Mouse (Mus musculus) bone marrow, adult 2 months (tissue): ENCODE results near the gene Fyco1.

Experiments
- CTCF ChIP-seq: fragments of 200-500 bp; IDR thresholded peaks from 2 replicates; pipeline ENCODE4 v1.5.1; 2011; ENCODE audit warnings: low read length, control low read depth; ENCODE audit not compliant: control insufficient read depth, insufficient read depth
- POLR2A ChIP-seq: fragments of 200-500 bp; IDR thresholded peaks from 2 replicates; pipeline ENCODE4 v1.6.1; 2011; ENCODE audit warnings: low read depth, mild to moderate bottlenecking, control low read depth, low read length, borderline replicate concordance; ENCODE audit not compliant: control insufficient read depth

DNA sequence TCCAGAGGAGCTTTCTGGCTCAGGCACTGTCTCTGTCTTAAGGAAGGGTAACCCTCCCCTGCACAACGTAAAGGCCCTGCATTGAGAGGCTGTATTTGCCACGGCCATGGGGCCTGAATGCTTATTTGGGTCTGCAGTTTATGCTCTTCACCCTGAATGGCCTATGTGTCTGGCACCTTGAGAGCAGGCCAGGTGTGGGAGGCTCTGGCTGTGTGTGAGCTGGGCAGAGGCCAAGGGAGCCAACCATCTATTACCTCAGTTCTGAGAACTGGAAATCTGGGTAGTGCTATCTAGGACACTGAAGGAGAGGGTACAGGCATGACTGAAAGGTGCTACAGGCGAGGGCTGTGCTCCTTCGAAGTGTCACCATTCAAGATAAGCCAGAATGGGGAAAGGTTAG, 36.9 kb downstream of the Fyco1 start:
- no peak for TF ChIP-seq POLR2A
- TF ChIP-seq CTCF: no peak
